8 mouse cellular contexts compared by ENCODE assay signal in the genomic region with DNA sequence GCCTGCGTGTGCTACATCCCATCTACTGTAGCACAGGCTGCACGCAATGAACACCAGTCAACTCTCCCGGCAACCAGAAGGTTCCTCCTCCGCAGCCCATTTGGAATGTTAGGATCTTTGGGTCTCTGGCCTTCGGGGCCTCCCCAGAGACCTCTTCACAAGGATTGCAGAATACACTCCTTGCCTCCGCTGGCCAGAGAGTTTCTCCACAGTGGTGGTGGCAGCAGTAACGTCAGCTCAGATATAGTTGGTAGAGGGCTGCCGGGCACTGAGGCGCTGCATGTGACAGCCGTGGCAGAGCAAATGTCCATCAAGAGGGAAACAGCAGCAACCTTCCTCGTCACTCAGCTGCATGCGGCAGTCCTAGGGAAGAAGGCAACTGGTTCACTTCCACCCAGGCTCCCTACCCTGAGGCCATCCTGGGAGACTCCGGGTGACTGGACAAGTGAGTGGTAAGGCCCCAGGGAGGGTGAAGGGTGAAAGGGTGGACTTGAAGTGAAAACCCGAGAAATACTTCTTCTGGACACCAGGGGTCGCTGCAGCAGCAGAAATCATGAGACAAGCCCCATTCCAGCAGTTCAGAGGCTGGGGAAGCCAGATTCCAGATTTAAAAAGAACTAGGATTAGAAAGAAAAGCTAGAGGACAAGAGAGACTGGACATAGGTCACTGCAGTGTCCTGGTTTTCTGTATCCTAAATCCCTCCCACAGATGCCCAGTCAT. TPM values are rescaled to one million over a fixed set of nuclear protein-coding genes. Genes with fewer than 3 reads are reported as not detected.
DNase-seq lines count a peak whose midpoint lies in the region; ATAC-seq and TF ChIP-seq lines count a peak whose summit lies in the region.

No protein-coding gene starts in this region.

- H3K4me1 ChIP-seq in kidney, embryonic 16.5 days (ENCODE audit: insufficient read depth, low read length): peaks cover 31% of the 10 kb centered on the region
- peaks cover 26% of the 10 kb centered on the region for H3K4me1 ChIP-seq in liver, embryonic 13.5 days (replicated peaks)

- DNase-seq in T-cell, adult 2 months (ENCODE audit: low spot score): peak; percentile 39
- peak; percentile 73 to 74 for DNase-seq in cerebellum, postnatal 36 days
- DNase-seq in gastrocnemius, postnatal 25 days: peak; percentile 49
- peak; percentile 40 for DNase-seq in liver, embryonic 13.5 days
- peak; percentile 72 for DNase-seq in thymus, postnatal 14 days

- no peak overlapping the region for H3K9ac ChIP-seq in kidney, embryonic 16.5 days (replicated peaks; ENCODE audit: low read length)
- no peak overlapping the region for H3K9ac ChIP-seq in liver, embryonic 13.5 days

- no peak overlapping the region for H3K4me3 ChIP-seq in C2C12 (ENCODE audit: insufficient read depth, poor library complexity, severe bottlenecking)
- H3K4me3 ChIP-seq in kidney, embryonic 16.5 days (ENCODE audit: low read length): no peak overlapping the region
- H3K4me3 ChIP-seq in liver, embryonic 13.5 days (replicated peaks): no peak overlapping the region

- H3ac ChIP-seq in C2C12 (ENCODE audit: control insufficient read depth, insufficient read length, low read depth): no peak overlapping the region

- H3K79me3 ChIP-seq in C2C12 (ENCODE audit: low read depth): peaks cover 27% of the 10 kb centered on the region

- TF ChIP-seq CTCF in C2C12 (IDR thresholded peaks at IDR 0.05; ENCODE audit: control insufficient read depth, insufficient read depth, insufficient read length): peak; percentile 57

- peaks cover 57% of the 10 kb centered on the region for H3K79me2 ChIP-seq in C2C12 (ENCODE audit: control insufficient read depth, insufficient read depth)

- no peaks in the 10 kb centered on the region for H3K9me3 ChIP-seq in kidney, embryonic 16.5 days (ENCODE audit: low read length)
- H3K9me3 ChIP-seq in liver, embryonic 13.5 days (replicated peaks): no peaks in the 10 kb centered on the region

- no peaks in the 10 kb centered on the region for H3K27me3 ChIP-seq in C2C12 (ENCODE audit: control insufficient read depth, insufficient read depth, insufficient read length)
- H3K27me3 ChIP-seq in kidney, embryonic 16.5 days (ENCODE audit: insufficient read depth, low read length): no peaks in the 10 kb centered on the region
- H3K27me3 ChIP-seq in liver, embryonic 13.5 days: peaks cover 38% of the 10 kb centered on the region

- WGBS in kidney, embryonic 16.5 days: 68% methylated on average over 15 of the region's 15 CpGs
- 65% methylated on average over 15 of the region's 15 CpGs for WGBS in liver, embryonic 13.5 days (ENCODE audit: insufficient replicate concordance)

- no peak overlapping the region for H3K4me2 ChIP-seq in kidney, embryonic 16.5 days (replicated peaks; ENCODE audit: low read depth, low read length)
- no peak overlapping the region for H3K4me2 ChIP-seq in liver, embryonic 13.5 days

- H3K36me3 ChIP-seq in C2C12 (ENCODE audit: control insufficient read depth, insufficient read depth): peaks cover 64% of the 10 kb centered on the region
- H3K36me3 ChIP-seq in kidney, embryonic 16.5 days (ENCODE audit: insufficient read depth, low read length): peaks cover 47% of the 10 kb centered on the region
- H3K36me3 ChIP-seq in liver, embryonic 13.5 days: peaks cover 27% of the 10 kb centered on the region

- no peak for ATAC-seq in kidney, embryonic 16.5 days (ENCODE audit: low FRiP score, low TSS enrichment)
- no peak for ATAC-seq in liver, embryonic 13.5 days (ENCODE audit: low read depth)
- peak; percentile 65 for ATAC-seq in neutrophil, adult 5-6 weeks (ENCODE audit: extremely low read depth, insufficient number of reproducible peaks, low FRiP score, poor library complexity, severe bottlenecking)

- H3K27ac ChIP-seq in kidney, embryonic 16.5 days (ENCODE audit: low read length): 0 out of 2 replicates have a peak overlapping the region, but pooled peaks have one; percentile 8
- H3K27ac ChIP-seq in liver, embryonic 13.5 days: no peak overlapping the region

TF ChIP-seq in C2C12, 6 proteins besides CTCF, POLR2A, EP300 and RAD21:
- TF ChIP-seq MYOG (IDR thresholded peaks at IDR 0.05; ENCODE audit: control insufficient read depth, extremely low read depth, insufficient read length) (no peak), FOSL1 (IDR thresholded peaks at IDR 0.05; ENCODE audit: insufficient read depth, low read length, poor library complexity, severe bottlenecking) (no peak), CEBPB (IDR thresholded peaks at IDR 0.05; ENCODE audit: low read depth) (no peak), USF1 (IDR thresholded peaks at IDR 0.05; ENCODE audit: low read depth) (no peak), MAX (IDR thresholded peaks at IDR 0.05) (no peak), MYOD1 (IDR thresholded peaks at IDR 0.05; ENCODE audit: control insufficient read depth, insufficient read length, low read depth) (no peak)

RNA-seq across cellular contexts. Expression of a gene that starts 8.5 kb away (rescaled TPM):
- polyA plus RNA-seq in C2C12 (2012; fragmentation: generic; extraction: Trizol): 50.7 TPM
- total RNA-seq in gastrocnemius, postnatal 25 days (2021): 1 to 10 TPM; 2.3 to 2.6 TPM
- polyA plus RNA-seq in kidney, embryonic 16.5 days (2015; fragmentation: Nextera tagmentation; extraction: Ambion mirVana): 32.9 and 45.6 TPM in 2 replicates
- 3.9 and 4.4 TPM in 2 replicates for polyA plus RNA-seq in liver, embryonic 13.5 days (2015; fragmentation: Nextera tagmentation; extraction: Ambion mirVana)
- total RNA-seq in neutrophil, adult 5-6 weeks (2017): 0.12 and 0.25 TPM in 2 replicates

RNA-seq across cellular contexts. Expression of a gene that starts 14.4 kb away (rescaled TPM):
- 30.0 TPM for polyA plus RNA-seq in C2C12 (2012; fragmentation: generic; extraction: Trizol)
- 1 to 10 TPM; 2.8 to 3.8 TPM for total RNA-seq in gastrocnemius, postnatal 25 days (2021)
- 57.3 and 62.4 TPM in 2 replicates for polyA plus RNA-seq in kidney, embryonic 16.5 days (2015; fragmentation: Nextera tagmentation; extraction: Ambion mirVana)
- polyA plus RNA-seq in liver, embryonic 13.5 days (2015; fragmentation: Nextera tagmentation; extraction: Ambion mirVana): 45.6 and 47.5 TPM in 2 replicates
- total RNA-seq in neutrophil, adult 5-6 weeks (2017): 20.0 and 20.7 TPM in 2 replicates

RNA-seq across cellular contexts. Expression of a gene that starts 36.9 kb away (rescaled TPM):
- 6.0 TPM for polyA plus RNA-seq in C2C12 (2012; fragmentation: generic; extraction: Trizol)
- 1 to 10 TPM; 2.9 to 3.4 TPM for total RNA-seq in gastrocnemius, postnatal 25 days (2021)
- 11.2 and 14.2 TPM in 2 replicates for polyA plus RNA-seq in kidney, embryonic 16.5 days (2015; fragmentation: Nextera tagmentation; extraction: Ambion mirVana)
- 2.7 and 3.0 TPM in 2 replicates for polyA plus RNA-seq in liver, embryonic 13.5 days (2015; fragmentation: Nextera tagmentation; extraction: Ambion mirVana)
- total RNA-seq in neutrophil, adult 5-6 weeks (2017): 2.1 and 4.5 TPM in 2 replicates

RNA-seq across cellular contexts. Expression of a gene that starts 49.0 kb away (rescaled TPM):
- polyA plus RNA-seq in C2C12 (2012; fragmentation: generic; extraction: Trizol): 469 TPM
- 100 to 1,000 TPM; 175 to 184 TPM for total RNA-seq in gastrocnemius, postnatal 25 days (2021)
- polyA plus RNA-seq in kidney, embryonic 16.5 days (2015; fragmentation: Nextera tagmentation; extraction: Ambion mirVana): 453 and 471 TPM in 2 replicates
- 262 and 266 TPM in 2 replicates for polyA plus RNA-seq in liver, embryonic 13.5 days (2015; fragmentation: Nextera tagmentation; extraction: Ambion mirVana)
- 24.0 and 29.1 TPM in 2 replicates for total RNA-seq in neutrophil, adult 5-6 weeks (2017)

RNA-seq across cellular contexts. Expression of a gene that starts 51.5 kb away (rescaled TPM):
- polyA plus RNA-seq in C2C12 (2012; fragmentation: generic; extraction: Trizol): 174 TPM
- 10 to 100 TPM; 26.5 to 28.6 TPM for total RNA-seq in gastrocnemius, postnatal 25 days (2021)
- 102 and 108 TPM in 2 replicates for polyA plus RNA-seq in kidney, embryonic 16.5 days (2015; fragmentation: Nextera tagmentation; extraction: Ambion mirVana)
- 41.6 and 48.9 TPM in 2 replicates for polyA plus RNA-seq in liver, embryonic 13.5 days (2015; fragmentation: Nextera tagmentation; extraction: Ambion mirVana)
- total RNA-seq in neutrophil, adult 5-6 weeks (2017): 13.3 and 18.4 TPM in 2 replicates
